Mouse (Mus musculus) heart, adult 2 months (tissue): ENCODE measurements around the gene Wif1.

Experiments used
- CTCF ChIP-seq: fragments of 200-600 bp; IDR thresholded peaks from 2 replicates; pipeline ENCODE4 v1.8.1; 2022; ENCODE audit warnings: antibody characterized with exemption, mild to moderate bottlenecking, moderate library complexity
- EP300 ChIP-seq: fragments of 200-500 bp; IDR thresholded peaks from 2 replicates; pipeline ENCODE4 v1.6.1; 2011; ENCODE audit warnings: low read depth, low read length, control low read depth; ENCODE audit not compliant: insufficient read depth
- POLR2A ChIP-seq: fragments of 200-500 bp; IDR thresholded peaks from 2 replicates; pipeline ENCODE4 v1.6.1; 2011; ENCODE audit warnings: mild to moderate bottlenecking, low read depth, low read length, control low read depth; ENCODE audit not compliant: insufficient read depth

DNA sequence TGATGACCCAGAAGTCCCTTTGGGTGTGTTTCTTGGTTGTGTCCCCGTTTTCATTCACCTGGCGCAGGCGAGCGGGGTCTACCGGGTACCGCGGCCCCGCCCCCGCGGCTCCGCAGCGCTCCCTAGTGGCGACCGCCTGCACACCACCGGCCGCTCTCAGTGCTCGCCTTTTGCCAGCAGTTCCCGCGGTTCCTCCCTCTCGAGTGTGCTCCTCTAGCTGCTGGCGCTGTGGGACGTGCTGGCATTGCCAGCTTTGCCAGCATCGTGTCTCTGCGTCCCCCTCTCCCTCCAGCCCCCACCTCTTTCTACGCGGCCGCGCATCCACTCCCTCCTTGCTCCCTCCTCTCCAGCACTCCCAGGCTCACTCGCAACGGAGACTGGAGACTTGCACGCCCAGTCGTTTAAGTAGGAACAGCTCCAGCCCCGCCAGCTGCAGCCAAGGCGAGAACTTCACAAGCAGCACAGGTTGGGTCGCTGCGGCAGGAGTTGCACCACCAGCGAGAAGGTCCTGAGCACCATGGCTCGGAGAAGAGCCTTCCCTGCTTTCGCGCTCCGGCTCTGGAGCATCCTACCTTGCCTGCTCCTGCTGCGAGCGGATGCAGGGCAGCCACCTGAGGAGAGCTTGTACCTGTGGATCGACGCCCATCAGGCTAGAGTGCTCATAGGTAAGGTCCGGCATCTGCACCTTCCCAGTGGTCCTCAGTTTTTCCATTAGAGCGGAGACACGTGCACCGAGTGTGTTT lies at the start of gene Wif1:
- TF ChIP-seq POLR2A (no peak), CTCF (peak; percentile 76), EP300 (no peak)
